Mouse (Mus musculus) heart, embryonic 16.5 days (tissue): ENCODE data around the gene Cpne4. TPM values are rescaled to one million over a fixed set of nuclear protein-coding genes. Genes with fewer than 3 reads are reported as not detected.

ENCODE experiments used
- ATAC-seq: fragments of 200-750 bp; cut with Nextera tagmentation; replicated peaks from 2 replicates; pipeline ENCODE4 v1.8.0; 2017; ENCODE audit warnings: moderate number of reproducible peaks; ENCODE audit not compliant: insufficient read depth, low FRiP score; ENCODE audit errors: extremely low read depth
- H3K27ac ChIP-seq: fragments of 300-500 bp; sonication (generic); 2 replicates; pipeline ENCODE4 v1.5.1; 2014; ENCODE audit warnings: mild to moderate bottlenecking, low read length, control low read depth, moderate library complexity
- H3K27me3 ChIP-seq: fragments of 300-500 bp; sonication (generic); 2 replicates; pipeline ENCODE4 v1.6.1; 2014; ENCODE audit warnings: low read length, mixed read lengths; ENCODE audit not compliant: control insufficient read depth, insufficient read depth
- H3K36me3 ChIP-seq: fragments of 300-500 bp; sonication (generic); 2 replicates; pipeline ENCODE4 v1.6.1; 2014; ENCODE audit not compliant: control insufficient read depth, insufficient read depth
- H3K4me1 ChIP-seq: fragments of 300-500 bp; sonication (generic); 2 replicates; pipeline ENCODE4 v1.6.1; 2014; ENCODE audit warnings: low read length, mixed read lengths; ENCODE audit not compliant: control insufficient read depth, insufficient read depth
- H3K4me2 ChIP-seq: fragments of 300-500 bp; sonication (generic); 2 replicates; pipeline ENCODE4 v1.6.1; 2014; ENCODE audit warnings: low read depth, mild to moderate bottlenecking, control low read depth, low read length
- H3K4me3 ChIP-seq: fragments of 300-500 bp; sonication (generic); 2 replicates; pipeline ENCODE4 v1.5.1; 2014; ENCODE audit warnings: mild to moderate bottlenecking, control low read depth, low read length
- H3K9ac ChIP-seq: fragments of 300-500 bp; sonication (generic); 2 replicates; pipeline ENCODE4 v1.6.1; 2014; ENCODE audit warnings: low read length, control low read depth
- H3K9me3 ChIP-seq: fragments of 300-500 bp; sonication (generic); replicated peaks from 2 replicates; pipeline ENCODE4 v1.6.1; 2016; ENCODE audit warnings: low read length; ENCODE audit not compliant: control insufficient read depth
- WGBS: fragments of 180-500 bp; shearing (Covaris S2); extraction: QIAGEN DNeasy Blood & Tissue Kit; methylation state at CpG from one replicate; pipeline ENCODE4 v1.1.7; 2014; 5-methylcytosine and 5-hydroxymethylcytosine counted together
- polyA plus RNA-seq: library from polyadenylated mRNA; unstranded; fragments of >200 nt; fragmentation: Nextera tagmentation; extraction: Ambion mirVana; gene quantifications from 2 replicates; pipeline ENCODE4 v1.2.1, GENCODE M21; 2015

Gene Cpne4
- polyA plus RNA-seq, 1 experiment from 2014 or later: 0.14 TPM

GRCm38 (mm10) chr9:104581921-104582624 lies 35.0 kb downstream of the Cpne4 start:
- Histone ChIP-seq H3K4me2 (no peak overlapping the region), H3K4me1 (no peaks in the 10 kb centered on the region), H3K9ac (no peak overlapping the region), H3K9me3 (no peaks in the 10 kb centered on the region), H3K27ac (no peak overlapping the region), H3K36me3 (no peaks in the 10 kb centered on the region), H3K4me3 (no peak overlapping the region), H3K27me3 (no peaks in the 10 kb centered on the region)
- 60% methylated on average over 6 of the region's 6 CpGs for WGBS
- ATAC-seq: no peak

- Histone ChIP-seq H3K9ac (no peak overlapping the region), H3K4me1 (no peaks in the 10 kb centered on the region), H3K36me3 (no peaks in the 10 kb centered on the region), H3K27ac (no peak overlapping the region), H3K27me3 (no peaks in the 10 kb centered on the region), H3K4me2 (no peak overlapping the region), H3K9me3 (no peaks in the 10 kb centered on the region), H3K4me3 (no peak overlapping the region)
- ATAC-seq: no peak
- 39% methylated on average over 6 of the region's 6 CpGs for WGBS
Measured at GRCm38 (mm10) chr9:104582675-104583074, 35.6 kb downstream of the Cpne4 start.

- no peak overlapping the region for H3K9ac ChIP-seq
- H3K36me3 ChIP-seq: no peaks in the 10 kb centered on the region
- H3K4me3 ChIP-seq: no peak overlapping the region
- 25% methylated on average over 5 of the region's 5 CpGs for WGBS
- no peaks in the 10 kb centered on the region for H3K27me3 ChIP-seq
- ATAC-seq: no peak
- H3K27ac ChIP-seq: no peak overlapping the region
- peaks cover 11% of the 10 kb centered on the region for H3K9me3 ChIP-seq
- H3K4me2 ChIP-seq: no peak overlapping the region
- H3K4me1 ChIP-seq: no peaks in the 10 kb centered on the region
Measured at GRCm38 (mm10) chr9:104594550-104594949, 47.5 kb downstream of the Cpne4 start.

GRCm38 (mm10) chr9:104594979-104595378 lies 47.9 kb downstream of the Cpne4 start:
- ATAC-seq: no peak
- Histone ChIP-seq H3K36me3 (no peaks in the 10 kb centered on the region), H3K4me3 (no peak overlapping the region), H3K4me1 (no peaks in the 10 kb centered on the region), H3K9ac (no peak overlapping the region), H3K27ac (no peak overlapping the region), H3K4me2 (no peak overlapping the region), H3K9me3 (peaks cover 11% of the 10 kb centered on the region), H3K27me3 (no peaks in the 10 kb centered on the region)
- WGBS: 57% methylated on average over 2 of the region's 2 CpGs

- no peak overlapping the region for H3K4me3 ChIP-seq
- no peaks in the 10 kb centered on the region for H3K27me3 ChIP-seq
- no peak overlapping the region for H3K27ac ChIP-seq
- 64% methylated on average over 6 of the region's 6 CpGs for WGBS
- H3K9ac ChIP-seq: no peak overlapping the region
- H3K9me3 ChIP-seq: no peaks in the 10 kb centered on the region
- H3K4me2 ChIP-seq: no peak overlapping the region
- ATAC-seq: no peak
- H3K36me3 ChIP-seq: no peaks in the 10 kb centered on the region
- no peaks in the 10 kb centered on the region for H3K4me1 ChIP-seq
Measured at GRCm38 (mm10) chr9:104612523-104612922, 65.4 kb downstream of the Cpne4 start.

- no peak for ATAC-seq
- Histone ChIP-seq H3K4me2 (no peak overlapping the region), H3K27ac (no peak overlapping the region), H3K36me3 (no peaks in the 10 kb centered on the region), H3K27me3 (no peaks in the 10 kb centered on the region), H3K9ac (no peak overlapping the region), H3K9me3 (no peaks in the 10 kb centered on the region), H3K4me1 (no peaks in the 10 kb centered on the region), H3K4me3 (no peak overlapping the region)
- WGBS: 58% methylated on average over 6 of the region's 6 CpGs
Measured at GRCm38 (mm10) chr9:104616691-104617090, 69.6 kb downstream of the Cpne4 start.

GRCm38 (mm10) chr9:104623564-104623963 lies 76.5 kb downstream of the Cpne4 start:
- H3K27ac ChIP-seq: no peak overlapping the region
- H3K4me1 ChIP-seq: no peaks in the 10 kb centered on the region
- no peaks in the 10 kb centered on the region for H3K9me3 ChIP-seq
- H3K27me3 ChIP-seq: no peaks in the 10 kb centered on the region
- H3K36me3 ChIP-seq: no peaks in the 10 kb centered on the region
- 72% methylated on average over 4 of the region's 4 CpGs for WGBS
- no peak overlapping the region for H3K4me2 ChIP-seq
- ATAC-seq: no peak
- no peak overlapping the region for H3K9ac ChIP-seq
- H3K4me3 ChIP-seq: no peak overlapping the region

- WGBS: 25% methylated on average over 7 of the region's 7 CpGs
- Histone ChIP-seq H3K4me1 (no peaks in the 10 kb centered on the region), H3K4me3 (no peak overlapping the region), H3K9ac (no peak overlapping the region), H3K4me2 (no peak overlapping the region), H3K36me3 (no peaks in the 10 kb centered on the region), H3K27me3 (no peaks in the 10 kb centered on the region), H3K9me3 (no peaks in the 10 kb centered on the region), H3K27ac (no peak overlapping the region)
- ATAC-seq: no peak
Measured at GRCm38 (mm10) chr9:104627816-104628215, 80.7 kb downstream of the Cpne4 start.

- Histone ChIP-seq H3K9ac (no peak overlapping the region), H3K27me3 (no peaks in the 10 kb centered on the region)
- ATAC-seq: no peak
Measured at GRCm38 (mm10) chr9:104629282-104629681, 82.2 kb downstream of the Cpne4 start.

More at GRCm38 (mm10) chr9:104629282-104629681, 82.2 kb downstream of the Cpne4 start:
- Histone ChIP-seq H3K9me3 (no peaks in the 10 kb centered on the region), H3K4me3 (no peak overlapping the region), H3K4me2 (no peak overlapping the region), H3K27ac (no peak overlapping the region), H3K4me1 (no peaks in the 10 kb centered on the region), H3K36me3 (no peaks in the 10 kb centered on the region)
- 66% methylated on average over 7 of the region's 7 CpGs for WGBS
